Mouse (Mus musculus): Measurements from ENCODE around the gene Ska3. TPM values are rescaled to one million over a fixed set of nuclear protein-coding genes. Genes with fewer than 3 reads are reported as not detected.
"Not testable (repeated sequence)": the region's sequence is repeated elsewhere in the genome, so short reads cannot be mapped to it uniquely, and the experiment has no call there.

The Ska3 gene
- total RNA-seq (2015) = 25.5 and 28.3 TPM in 2 replicates
- total RNA-seq (2017) = 26.8 and 36.1 TPM in 2 replicates

- ATAC-seq (ENCODE audit: poor library complexity, severe bottlenecking) = peak; percentile 93
Observed at GRCm38 (mm10) chr14:57825788-57826751, at the start of gene Ska3, which contains the start of gene Mrpl57. Gene Ska3 (minus strand): TSS chr14:57826185. Gene Mrpl57 (plus strand): TSS chr14:57826234.

- no peak for ATAC-seq (ENCODE audit: poor library complexity, severe bottlenecking)
Observed at GRCm38 (mm10) chr14:57866676-57867276, 40.8 kb upstream of the Ska3 start.

- ATAC-seq (ENCODE audit: poor library complexity, severe bottlenecking) = peak; percentile 45; the same call in 1 of the 2 replicates
Observed at GRCm38 (mm10) chr14:57865256-57865655, 39.3 kb upstream of the Ska3 start.

GRCm38 (mm10) chr14:57863129-57863528 is 37.1 kb upstream of the Ska3 start:
- ATAC-seq (ENCODE audit: poor library complexity, severe bottlenecking) = no peak

- ATAC-seq (ENCODE audit: poor library complexity, severe bottlenecking) = no peak
Observed at GRCm38 (mm10) chr14:57861987-57862412, 36.0 kb upstream of the Ska3 start.

- no peak for ATAC-seq (ENCODE audit: poor library complexity, severe bottlenecking)
Observed at GRCm38 (mm10) chr14:57859520-57859919, 33.5 kb upstream of the Ska3 start.

- no peak for ATAC-seq (ENCODE audit: poor library complexity, severe bottlenecking)
Observed at GRCm38 (mm10) chr14:57858601-57859000, 32.6 kb upstream of the Ska3 start.

GRCm38 (mm10) chr14:57856037-57856436 is 30.1 kb upstream of the Ska3 start:
- ATAC-seq (ENCODE audit: poor library complexity, severe bottlenecking) = not testable (repeated sequence)

- no peak for ATAC-seq (ENCODE audit: poor library complexity, severe bottlenecking)
Observed at GRCm38 (mm10) chr14:57852961-57853360, 27.0 kb upstream of the Ska3 start.

- ATAC-seq (ENCODE audit: poor library complexity, severe bottlenecking) = no peak
Observed at GRCm38 (mm10) chr14:57850330-57850729, 24.3 kb upstream of the Ska3 start.

- no peak for ATAC-seq (ENCODE audit: poor library complexity, severe bottlenecking)
Observed at GRCm38 (mm10) chr14:57848646-57849045, 22.7 kb upstream of the Ska3 start.

GRCm38 (mm10) chr14:57848061-57848460 is 22.1 kb upstream of the Ska3 start:
- ATAC-seq (ENCODE audit: poor library complexity, severe bottlenecking) = not testable (repeated sequence)

- no peak for ATAC-seq (ENCODE audit: poor library complexity, severe bottlenecking)
Observed at GRCm38 (mm10) chr14:57844535-57844934, 18.6 kb upstream of the Ska3 start.

- no peak for ATAC-seq (ENCODE audit: poor library complexity, severe bottlenecking)
Observed at GRCm38 (mm10) chr14:57835157-57835556, 9.2 kb upstream of the Ska3 start.

GRCm38 (mm10) chr14:57833526-57833925 is 7.5 kb upstream of the Ska3 start:
- ATAC-seq (ENCODE audit: poor library complexity, severe bottlenecking) = no peak

- ATAC-seq (ENCODE audit: poor library complexity, severe bottlenecking) = no peak
Observed at GRCm38 (mm10) chr14:57827284-57827683, 1.3 kb upstream of the Ska3 start.

- ATAC-seq (ENCODE audit: poor library complexity, severe bottlenecking) = no peak
Observed at GRCm38 (mm10) chr14:57820839-57821238, 5.1 kb downstream of the Ska3 start.

GRCm38 (mm10) chr14:57811844-57812243 is 14.1 kb downstream of the Ska3 start:
- ATAC-seq (ENCODE audit: poor library complexity, severe bottlenecking) = no peak

GRCm38 (mm10) chr14:57810886-57811285 is 15.1 kb downstream of the Ska3 start:
- no peak for ATAC-seq (ENCODE audit: poor library complexity, severe bottlenecking)

- peak; percentile 98 for ATAC-seq (ENCODE audit: poor library complexity, severe bottlenecking)
Observed at GRCm38 (mm10) chr14:57808558-57808957, 17.4 kb downstream of the Ska3 start.

- no peak for ATAC-seq (ENCODE audit: poor library complexity, severe bottlenecking)
Observed at GRCm38 (mm10) chr14:57803731-57804130, 22.3 kb downstream of the Ska3 start.

All from megakaryocyte, adult 5-6 weeks (primary cell).